Mouse (Mus musculus) cerebellum, adult 11-12 months (tissue): ENCODE results near the gene Maml2.

ENCODE experiments used
- DNase-seq: peaks from one replicate; pipeline ENCODE4 v3.0.0; 2022

Maml2 gene

GRCm38 (mm10) chr9:13497690-13498333 lies 200.1 kb downstream of the Maml2 start:
- DNase-seq, result no peak

- DNase-seq, result peak; percentile 87
Measured at GRCm38 (mm10) chr9:13500045-13500444, 202.3 kb downstream of the Maml2 start.

- no peak for DNase-seq
Measured at GRCm38 (mm10) chr9:13505024-13505423, 207.3 kb downstream of the Maml2 start.

- no peak for DNase-seq
Measured at GRCm38 (mm10) chr9:13506956-13507821, 209.4 kb downstream of the Maml2 start.

GRCm38 (mm10) chr9:13507822-13508188 lies 210.0 kb downstream of the Maml2 start:
- no peak for DNase-seq

- DNase-seq, result peak; percentile 86
Measured at GRCm38 (mm10) chr9:13509751-13510150, 212.0 kb downstream of the Maml2 start.

- no peak for DNase-seq
Measured at GRCm38 (mm10) chr9:13510621-13511369, 213.0 kb downstream of the Maml2 start.

GRCm38 (mm10) chr9:13513135-13513534 lies 215.4 kb downstream of the Maml2 start:
- no peak for DNase-seq

- no peak for DNase-seq
Measured at GRCm38 (mm10) chr9:13514435-13514834, 216.7 kb downstream of the Maml2 start.

- no peak for DNase-seq
Measured at GRCm38 (mm10) chr9:13515976-13516375, 218.2 kb downstream of the Maml2 start.

- no peak for DNase-seq
Measured at GRCm38 (mm10) chr9:13518031-13518430, 220.3 kb downstream of the Maml2 start.

- DNase-seq, result no peak
Measured at GRCm38 (mm10) chr9:13518441-13518971, 220.7 kb downstream of the Maml2 start.

GRCm38 (mm10) chr9:13522061-13522820 lies 224.5 kb downstream of the Maml2 start:
- no peak for DNase-seq

GRCm38 (mm10) chr9:13523046-13523445 lies 225.3 kb downstream of the Maml2 start:
- DNase-seq, result no peak

- no peak for DNase-seq
Measured at GRCm38 (mm10) chr9:13525075-13525474, 227.3 kb downstream of the Maml2 start.

GRCm38 (mm10) chr9:13525561-13526255 lies 228.0 kb downstream of the Maml2 start:
- DNase-seq, result no peak

- no peak for DNase-seq
Measured at GRCm38 (mm10) chr9:13530575-13530974, 232.8 kb downstream of the Maml2 start.

- DNase-seq, result peak; percentile 44
Measured at GRCm38 (mm10) chr9:13533076-13533707, 235.4 kb downstream of the Maml2 start.

GRCm38 (mm10) chr9:13535803-13536202 lies 238.0 kb downstream of the Maml2 start:
- DNase-seq, result no peak

GRCm38 (mm10) chr9:13536419-13537261 lies 238.9 kb downstream of the Maml2 start:
- DNase-seq, result no peak
